Mouse (Mus musculus) cerebellum, adult 2 months (tissue): ENCODE measurements around the gene Plcb1.

ENCODE experiments used
- CTCF ChIP-seq: fragments of 200-500 bp; IDR thresholded peaks from 2 replicates; pipeline ENCODE4 v1.5.1; 2011; ENCODE audit warnings: low read depth, mild to moderate bottlenecking, control low read depth, low read length, moderate library complexity, borderline replicate concordance; ENCODE audit not compliant: insufficient read depth
- POLR2A ChIP-seq: fragments of 200-500 bp; IDR thresholded peaks from 2 replicates; pipeline ENCODE4 v1.6.1; 2011; ENCODE audit warnings: low read length, control low read depth, borderline replicate concordance; ENCODE audit not compliant: insufficient read depth

DNA sequence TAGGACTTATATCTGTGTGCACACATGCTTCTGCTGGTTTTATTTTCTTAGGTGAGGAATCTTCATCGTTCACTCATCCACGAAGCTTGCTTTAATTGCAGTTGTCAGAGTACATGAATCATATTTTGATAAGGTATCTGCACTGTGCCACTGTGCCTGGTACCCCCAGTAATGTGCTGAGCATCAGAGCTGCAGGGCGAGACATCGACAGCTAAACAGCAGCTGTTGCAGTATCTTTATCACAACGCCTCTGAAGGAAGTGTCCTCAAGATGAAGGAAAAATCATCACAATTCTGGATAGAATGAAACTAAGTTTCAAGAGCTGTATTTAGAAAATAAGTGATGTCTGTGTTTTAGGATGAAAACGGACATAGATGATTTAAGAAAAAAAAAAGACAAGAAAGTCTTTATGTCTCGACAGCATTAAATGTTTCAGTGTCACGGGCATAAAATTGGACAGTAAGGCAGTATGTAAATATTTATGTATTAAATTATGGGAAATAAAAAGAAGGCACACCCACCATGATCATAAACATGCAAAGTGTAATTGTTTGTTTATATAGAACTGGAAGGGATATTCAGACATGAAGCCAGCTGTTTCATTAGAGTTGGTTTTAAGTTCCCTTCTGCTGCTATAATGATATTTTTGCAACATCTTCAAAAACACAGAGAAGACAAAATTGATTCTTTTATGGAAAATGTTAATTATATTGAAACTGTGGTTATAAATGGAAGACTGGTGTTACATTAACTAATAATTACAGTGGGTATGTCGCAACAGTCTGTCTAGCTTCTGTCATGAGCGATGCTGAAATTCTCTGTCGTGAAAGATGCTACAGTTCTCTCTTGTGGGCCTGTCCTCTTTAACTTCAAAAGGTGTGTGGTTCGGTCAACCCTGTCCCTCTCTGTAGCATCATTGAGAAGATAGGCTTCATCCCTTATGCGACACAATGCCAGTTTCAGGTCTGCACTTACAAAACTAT is 65.6 kb downstream of the Plcb1 start:
- TF ChIP-seq POLR2A (no peak), CTCF (no peak)
